Mouse (Mus musculus) kidney, adult 9 months (tissue): ENCODE results near the gene Kalrn.

Experiments
- DNase-seq: peaks from one replicate; pipeline ENCODE4 v3.0.0; 2022

The Kalrn gene

GRCm38 (mm10) chr16:34549470-34549999, 23.8 kb downstream of the Kalrn start:
- DNase-seq: no peak

- DNase-seq: no peak
These were observed 26.4 kb downstream of the Kalrn start for GRCm38 (mm10) chr16:34546805-34547509.

- DNase-seq: no peak
These were observed 29.6 kb downstream of the Kalrn start for GRCm38 (mm10) chr16:34543754-34544153.

GRCm38 (mm10) chr16:34542341-34542740, 31.0 kb downstream of the Kalrn start:
- no peak for DNase-seq

- DNase-seq: no peak
These were observed 34.6 kb downstream of the Kalrn start for GRCm38 (mm10) chr16:34538679-34539185.

- peak; percentile 70 for DNase-seq
These were observed 37.0 kb downstream of the Kalrn start for GRCm38 (mm10) chr16:34536300-34536699.

- DNase-seq: no peak
These were observed 38.2 kb downstream of the Kalrn start for GRCm38 (mm10) chr16:34535135-34535534.

- DNase-seq: peak; percentile 58
These were observed 41.8 kb downstream of the Kalrn start for GRCm38 (mm10) chr16:34531506-34531905.

- no peak for DNase-seq
These were observed 43.3 kb downstream of the Kalrn start for GRCm38 (mm10) chr16:34530029-34530428.

GRCm38 (mm10) chr16:34528234-34528983, 44.9 kb downstream of the Kalrn start:
- no peak for DNase-seq

- DNase-seq: no peak
These were observed 47.0 kb downstream of the Kalrn start for GRCm38 (mm10) chr16:34526378-34526777.

GRCm38 (mm10) chr16:34525866-34526265, 47.5 kb downstream of the Kalrn start:
- DNase-seq: no peak

GRCm38 (mm10) chr16:34525205-34525604, 48.1 kb downstream of the Kalrn start:
- no peak for DNase-seq

- DNase-seq: no peak
These were observed 52.3 kb downstream of the Kalrn start for GRCm38 (mm10) chr16:34521061-34521460.

- DNase-seq: no peak
These were observed 56.4 kb downstream of the Kalrn start for GRCm38 (mm10) chr16:34516891-34517398.

- DNase-seq: no peak
These were observed 57.8 kb downstream of the Kalrn start for GRCm38 (mm10) chr16:34515485-34515884.

GRCm38 (mm10) chr16:34513956-34514593, 59.3 kb downstream of the Kalrn start:
- no peak for DNase-seq

- no peak for DNase-seq
These were observed 61.0 kb downstream of the Kalrn start for GRCm38 (mm10) chr16:34512326-34512725.

- no peak for DNase-seq
These were observed 65.2 kb downstream of the Kalrn start for GRCm38 (mm10) chr16:34508125-34508524.

- DNase-seq: no peak
These were observed 67.3 kb downstream of the Kalrn start for GRCm38 (mm10) chr16:34506048-34506447.

GRCm38 (mm10) chr16:34504250-34504649, 69.1 kb downstream of the Kalrn start:
- no peak for DNase-seq

- DNase-seq: no peak
These were observed 71.2 kb downstream of the Kalrn start for GRCm38 (mm10) chr16:34502110-34502509.

- DNase-seq: no peak
These were observed 78.6 kb downstream of the Kalrn start for GRCm38 (mm10) chr16:34494741-34495140.
